Mouse (Mus musculus) C2C12 (cell line): Measurements from ENCODE around the gene Klhdc8a. TPM values are rescaled to one million over a fixed set of nuclear protein-coding genes. Genes with fewer than 3 reads are reported as not detected.

Experiments used
- H3K27me3 ChIP-seq: one replicate; pipeline ENCODE4 v1.6.1; 2011; ENCODE audit not compliant: control insufficient read depth, insufficient read depth, insufficient read length
- H3K36me3 ChIP-seq: one replicate; pipeline ENCODE4 v1.6.1; 2011; ENCODE audit not compliant: control insufficient read depth, insufficient read depth
- H3K4me3 ChIP-seq: one replicate; pipeline ENCODE4 v1.5.1; 2011; ENCODE audit warnings: mild to moderate bottlenecking, control low read depth; ENCODE audit not compliant: poor library complexity, insufficient read depth, severe bottlenecking
- H3K79me2 ChIP-seq: one replicate; pipeline ENCODE4 v1.6.1; 2011; ENCODE audit not compliant: control insufficient read depth, insufficient read depth
- H3K79me3 ChIP-seq: one replicate; pipeline ENCODE4 v1.6.1; 2011; ENCODE audit warnings: low read depth, control low read depth
- H3ac ChIP-seq: one replicate; pipeline ENCODE3; 2011; ENCODE audit warnings: low read depth; ENCODE audit not compliant: control insufficient read depth, insufficient read length
- CEBPB ChIP-seq: IDR thresholded peaks from one replicate; pipeline ENCODE4 v1.6.1; 2011; ENCODE audit warnings: low read depth, mild to moderate bottlenecking, control low read depth, moderate library complexity
- CTCF ChIP-seq: IDR thresholded peaks from one replicate; pipeline ENCODE4 v1.5.1; 2011; ENCODE audit not compliant: control insufficient read depth, insufficient read depth, insufficient read length
- FOSL1 ChIP-seq: IDR thresholded peaks from one replicate; pipeline ENCODE4 v1.8.0; 2011; ENCODE audit warnings: mild to moderate bottlenecking, low read length; ENCODE audit not compliant: poor library complexity, insufficient read depth, severe bottlenecking
- MAX ChIP-seq: IDR thresholded peaks from one replicate; pipeline ENCODE4 v1.6.1; 2011; ENCODE audit warnings: mild to moderate bottlenecking, control low read depth
- MYOD1 ChIP-seq: IDR thresholded peaks from one replicate; pipeline ENCODE4 v1.6.1; 2011; ENCODE audit warnings: low read depth; ENCODE audit not compliant: control insufficient read depth, insufficient read length
- MYOG ChIP-seq: IDR thresholded peaks from one replicate; pipeline ENCODE4 v1.6.1; 2011; ENCODE audit not compliant: control insufficient read depth, insufficient read length; ENCODE audit errors: extremely low read depth
- USF1 ChIP-seq: IDR thresholded peaks from one replicate; pipeline ENCODE4 v1.6.1; 2011; ENCODE audit warnings: low read depth, mild to moderate bottlenecking, control low read depth, moderate library complexity
- polyA plus RNA-seq: library from polyadenylated mRNA; unstranded; fragments of >200 nt; fragmentation: generic; extraction: Trizol; gene quantifications from one replicate; pipeline ENCODE4 v1.2.1, GENCODE M21; 2012; ENCODE audit warnings: missing spikeins

The Klhdc8a gene
- polyA plus RNA-seq, 1 experiment, result 19.0 TPM

GRCm38 (mm10) chr1:132355162-132355601 lies 56.8 kb downstream of the Klhdc8a start:
- no peak overlapping the region for H3ac ChIP-seq
- TF ChIP-seq MAX, result no peak
- TF ChIP-seq USF1, result no peak
- no peak for TF ChIP-seq MYOG
- TF ChIP-seq CTCF, result no peak
- TF ChIP-seq CEBPB, result no peak
- TF ChIP-seq FOSL1, result no peak
- no peak for TF ChIP-seq MYOD1
- peaks cover 18% of the 10 kb centered on the region for H3K36me3 ChIP-seq
- no peak overlapping the region for H3K4me3 ChIP-seq
- H3K79me3 ChIP-seq, result no peaks in the 10 kb centered on the region
- no peaks in the 10 kb centered on the region for H3K79me2 ChIP-seq
- no peaks in the 10 kb centered on the region for H3K27me3 ChIP-seq

- no peak overlapping the region for H3ac ChIP-seq
- TF ChIP-seq MAX, result peak; percentile 24
- TF ChIP-seq CTCF, result peak; percentile 77
- TF ChIP-seq USF1, result no peak
- no peak for TF ChIP-seq FOSL1
- H3K79me2 ChIP-seq, result no peaks in the 10 kb centered on the region
- no peaks in the 10 kb centered on the region for H3K27me3 ChIP-seq
- peaks cover 25% of the 10 kb centered on the region for H3K36me3 ChIP-seq
- no peak overlapping the region for H3K4me3 ChIP-seq
- H3K79me3 ChIP-seq, result no peaks in the 10 kb centered on the region
Measured at GRCm38 (mm10) chr1:132355841-132356242, 57.4 kb downstream of the Klhdc8a start.

- no peak for TF ChIP-seq MYOD1
- no peak for TF ChIP-seq USF1
- no peak for TF ChIP-seq FOSL1
- no peak for TF ChIP-seq CTCF
- Histone ChIP-seq H3K4me3 (no peak overlapping the region), H3K27me3 (no peaks in the 10 kb centered on the region), H3K79me2 (no peaks in the 10 kb centered on the region), H3ac (no peak overlapping the region), H3K79me3 (no peaks in the 10 kb centered on the region), H3K36me3 (peaks cover 27% of the 10 kb centered on the region)
Measured at GRCm38 (mm10) chr1:132356841-132357240, 58.4 kb downstream of the Klhdc8a start.

Other genes with a start within 250 kb of the Klhdc8a start
- 7.8 TPM for gene Mfsd4a, start 230.6 kb upstream of the Klhdc8a start, polyA plus RNA-seq
- gene Cdk18, start 158.9 kb upstream of the Klhdc8a start, polyA plus RNA-seq, result 40.2 TPM
- gene Lemd1, start 107.2 kb upstream of the Klhdc8a start, polyA plus RNA-seq, result 0.14 TPM
- gene AC124108.1, start 107.2 kb upstream of the Klhdc8a start, polyA plus RNA-seq, result 0.01 TPM
- not detected for gene Gm10188, start 68.9 kb upstream of the Klhdc8a start, polyA plus RNA-seq
- 11.7 TPM for gene Nuak2, start 17.5 kb downstream of the Klhdc8a start, polyA plus RNA-seq
- 37.3 TPM for gene Tmcc2, start 92.7 kb downstream of the Klhdc8a start, polyA plus RNA-seq
- gene Dstyk, start 118.9 kb downstream of the Klhdc8a start, polyA plus RNA-seq, result 4.0 TPM
- 22.2 TPM for gene Rbbp5, start 178.7 kb downstream of the Klhdc8a start, polyA plus RNA-seq
- gene Tmem81, start 207.6 kb downstream of the Klhdc8a start, polyA plus RNA-seq, result 1.3 TPM
- gene Cntn2, start 244.6 kb downstream of the Klhdc8a start, polyA plus RNA-seq, result not detected